Mouse (Mus musculus) liver, embryonic 12.5 days (tissue): ENCODE measurements at regions not wholly inside any gene's neighbourhood (a gene's known extent, or its start where the extent isn't known, plus 50 kb on each side); places are given as distances from the start of the nearest gene placed in this dataset.
A peak's percentile ranks its signal among the peaks of the same experiment; 100 is the strongest.

ENCODE experiments used
- ATAC-seq: fragments of 200-750 bp; cut with Nextera tagmentation; 2 replicates; pipeline ENCODE4 v1.8.0; 2017; ENCODE audit warnings: moderate number of reproducible peaks, mild to moderate bottlenecking, moderate library complexity
- H3K27ac ChIP-seq: fragments of 300-500 bp; sonication (generic); 2 replicates; pipeline ENCODE4 v1.5.1; 2016; ENCODE audit warnings: mild to moderate bottlenecking
- H3K27me3 ChIP-seq: fragments of 300-500 bp; sonication (generic); replicated peaks from 2 replicates; pipeline ENCODE4 v1.6.1; 2016; ENCODE audit warnings: mild to moderate bottlenecking, moderate library complexity
- H3K36me3 ChIP-seq: fragments of 300-500 bp; sonication (generic); 2 replicates; pipeline ENCODE4 v1.6.1; 2016; ENCODE audit warnings: mild to moderate bottlenecking, moderate library complexity
- H3K4me1 ChIP-seq: fragments of 300-500 bp; sonication (generic); 2 replicates; pipeline ENCODE4 v1.6.1; 2016
- H3K4me2 ChIP-seq: fragments of 300-500 bp; sonication (generic); 2 replicates; pipeline ENCODE4 v1.6.1; 2016; ENCODE audit warnings: mild to moderate bottlenecking, moderate library complexity
- H3K4me3 ChIP-seq: fragments of 300-500 bp; sonication (generic); 2 replicates; pipeline ENCODE4 v1.5.1; 2016; ENCODE audit warnings: mild to moderate bottlenecking, moderate library complexity
- H3K9ac ChIP-seq: fragments of 300-500 bp; sonication (generic); 2 replicates; pipeline ENCODE4 v1.6.1; 2016; ENCODE audit warnings: mild to moderate bottlenecking, moderate library complexity
- H3K9me3 ChIP-seq: fragments of 300-500 bp; sonication (generic); replicated peaks from 2 replicates; pipeline ENCODE4 v1.6.1; 2016; ENCODE audit warnings: mild to moderate bottlenecking, moderate library complexity
- WGBS: fragments of 180-500 bp; shearing (Covaris S2); methylation state at CpG from one replicate; pipeline ENCODE4 v1.1.7; 2016; ENCODE audit not compliant: insufficient replicate concordance; 5-methylcytosine and 5-hydroxymethylcytosine counted together

- peak overlapping the region; percentile 68 for H3K4me3 ChIP-seq
- no peaks in the 10 kb centered on the region for H3K36me3 ChIP-seq
- WGBS = 2% methylated on average over 103 of the region's 127 CpGs
- no peak for ATAC-seq
- H3K4me2 ChIP-seq = peak overlapping the region; percentile 97
- H3K27ac ChIP-seq = peak overlapping the region; percentile 25; the same call in 1 of the 2 replicates
- H3K4me1 ChIP-seq = peaks cover 45% of the 10 kb centered on the region
- peak overlapping the region; percentile 63 for H3K9ac ChIP-seq
- H3K27me3 ChIP-seq = peaks cover 83% of the 10 kb centered on the region
- H3K9me3 ChIP-seq = no peaks in the 10 kb centered on the region
Measured at GRCm38 (mm10) chr13:107888571-107889451, 155.4 kb upstream of the Smim15 start.

- peak overlapping the region; percentile 97 for H3K4me2 ChIP-seq
- ATAC-seq = no peak
- H3K27me3 ChIP-seq = peaks cover 77% of the 10 kb centered on the region
- peak overlapping the region; percentile 68 for H3K4me3 ChIP-seq
- H3K9me3 ChIP-seq = no peaks in the 10 kb centered on the region
- under 1% methylated on average over 9 of the region's 9 CpGs for WGBS
- H3K27ac ChIP-seq = no peak overlapping the region
- H3K4me1 ChIP-seq = peaks cover 45% of the 10 kb centered on the region
- peak overlapping the region; percentile 63 for H3K9ac ChIP-seq
- no peaks in the 10 kb centered on the region for H3K36me3 ChIP-seq
Measured at GRCm38 (mm10) chr13:107888231-107888555, 156.1 kb upstream of the Smim15 start.

DNA sequence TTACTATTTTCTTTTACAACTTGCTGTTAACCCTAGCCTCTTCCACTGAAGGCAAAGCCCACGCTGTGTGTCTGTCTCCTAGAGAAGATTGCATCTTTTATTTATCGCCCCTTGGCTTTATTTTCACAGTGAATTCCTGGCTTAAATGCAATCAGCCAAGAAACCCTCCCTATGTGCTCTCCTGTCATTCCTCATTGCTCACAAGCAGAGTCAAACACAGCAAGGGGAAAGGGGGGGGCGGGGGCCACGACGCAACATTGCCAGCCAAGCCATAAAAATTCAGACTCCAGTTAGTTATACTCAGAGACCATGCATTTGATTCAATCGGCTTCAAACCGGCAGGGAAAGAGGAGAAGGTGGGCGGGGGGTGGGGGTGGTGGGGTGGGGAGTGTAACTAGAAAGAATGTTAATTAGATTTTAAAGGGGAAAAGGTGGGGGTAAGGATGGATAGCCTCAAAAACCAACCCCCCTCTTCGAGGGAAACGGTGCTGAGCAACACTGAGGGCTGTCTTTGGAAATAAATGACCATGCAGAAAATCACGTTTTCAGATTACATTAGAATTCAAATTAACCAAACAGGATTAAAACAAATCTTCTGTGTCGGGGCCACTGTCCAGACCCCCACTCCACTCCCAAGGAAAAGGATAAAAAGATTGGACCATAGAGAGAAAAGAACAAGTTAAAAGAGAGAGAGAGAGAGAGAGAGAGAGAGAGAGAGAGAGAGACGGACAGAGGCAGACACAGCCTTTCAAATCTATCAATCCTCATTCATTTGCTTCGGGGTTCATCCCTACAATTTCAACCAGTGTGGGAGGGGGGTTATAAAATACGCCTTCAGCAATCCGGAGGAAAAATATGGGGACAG, 156.6 kb upstream of the Smim15 start:
- Histone ChIP-seq H3K27me3 (peaks cover 71% of the 10 kb centered on the region), H3K4me3 (peak overlapping the region; percentile 68), H3K9me3 (no peaks in the 10 kb centered on the region), H3K27ac (no peak overlapping the region), H3K4me1 (peaks cover 42% of the 10 kb centered on the region), H3K9ac (peak overlapping the region; percentile 63; the same call in 1 of the 2 replicates), H3K4me2 (peak overlapping the region; percentile 97), H3K36me3 (no peaks in the 10 kb centered on the region)
- ATAC-seq = no peak
- WGBS = 8% methylated on average over 16 of the region's 16 CpGs

- Histone ChIP-seq H3K4me2 (no peak overlapping the region), H3K27ac (no peak overlapping the region), H3K4me3 (no peak overlapping the region), H3K4me1 (peaks cover 17% of the 10 kb centered on the region), H3K9me3 (peaks cover 4% of the 10 kb centered on the region; the same call in 1 of the 2 replicates), H3K36me3 (no peaks in the 10 kb centered on the region), H3K27me3 (peaks cover 43% of the 10 kb centered on the region), H3K9ac (no peak overlapping the region)
- 67% methylated on average over 3 of the region's 3 CpGs for WGBS
- ATAC-seq = no peak
Measured at GRCm38 (mm10) chr13:107884836-107885235, 159.4 kb upstream of the Smim15 start.

DNA sequence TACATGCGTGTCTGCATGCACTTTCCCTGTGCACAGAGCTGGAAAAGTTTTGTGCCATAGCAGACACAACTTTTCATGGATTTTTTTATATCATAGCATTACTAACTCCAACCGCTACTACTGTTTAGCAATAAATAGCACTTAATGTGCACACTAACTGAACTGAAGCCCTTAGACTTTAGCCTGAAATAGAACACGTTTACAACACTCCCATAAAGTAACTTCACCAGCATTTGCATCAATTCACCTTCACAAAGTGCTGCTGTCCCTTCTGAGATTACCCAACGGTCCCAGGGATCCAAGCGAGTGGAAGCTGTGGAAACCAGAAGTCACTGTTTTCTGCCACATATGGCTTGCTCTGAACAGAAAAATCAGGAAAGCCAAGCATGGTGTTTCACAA, 161.9 kb upstream of the Smim15 start:
- no peak for ATAC-seq
- H3K9me3 ChIP-seq = peaks cover 4% of the 10 kb centered on the region; the same call in 1 of the 2 replicates
- H3K27ac ChIP-seq = no peak overlapping the region
- H3K4me2 ChIP-seq = no peak overlapping the region
- peaks cover 18% of the 10 kb centered on the region for H3K27me3 ChIP-seq
- H3K4me1 ChIP-seq = 0 out of 2 replicates have a peak, but pooled peaks cover 3% of the 10 kb centered on the region
- no peak overlapping the region for H3K9ac ChIP-seq
- no peak overlapping the region for H3K4me3 ChIP-seq
- 66% methylated on average over 5 of the region's 5 CpGs for WGBS
- H3K36me3 ChIP-seq = no peaks in the 10 kb centered on the region

GRCm38 (mm10) chr13:107880551-107880950, 163.7 kb upstream of the Smim15 start:
- Histone ChIP-seq H3K9me3 (peaks cover 4% of the 10 kb centered on the region; the same call in 1 of the 2 replicates), H3K9ac (no peak overlapping the region), H3K4me1 (no peaks in the 10 kb centered on the region), H3K27ac (no peak overlapping the region), H3K4me2 (no peak overlapping the region), H3K36me3 (no peaks in the 10 kb centered on the region), H3K27me3 (peaks cover 1% of the 10 kb centered on the region; the same call in 1 of the 2 replicates), H3K4me3 (no peak overlapping the region)
- ATAC-seq = no peak
- WGBS = 85% methylated on average over 2 of the region's 2 CpGs

DNA sequence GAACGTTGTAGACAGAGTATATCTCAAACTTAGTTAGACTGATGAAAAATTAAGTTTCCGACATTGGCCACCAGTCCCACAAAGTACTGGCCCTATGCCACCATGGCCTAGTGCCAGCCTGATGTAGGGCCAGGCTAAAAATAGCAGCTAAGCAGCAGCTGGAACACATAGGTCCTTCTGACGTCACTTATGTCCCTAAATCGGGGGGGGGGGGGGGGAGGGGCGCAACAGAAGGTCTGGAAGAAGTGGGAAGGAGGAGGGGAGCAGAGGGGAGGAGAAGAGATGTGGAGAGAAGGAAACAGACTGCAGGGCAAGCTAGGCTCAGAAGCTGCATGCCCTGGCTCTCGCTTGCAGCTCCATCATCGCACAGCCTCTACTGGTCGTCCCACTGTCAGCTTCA, 164.7 kb upstream of the Smim15 start:
- no peaks in the 10 kb centered on the region for H3K36me3 ChIP-seq
- no peaks in the 10 kb centered on the region for H3K27me3 ChIP-seq
- H3K4me3 ChIP-seq = no peak overlapping the region
- H3K27ac ChIP-seq = no peak overlapping the region
- no peak overlapping the region for H3K9ac ChIP-seq
- peaks cover 4% of the 10 kb centered on the region; the same call in 1 of the 2 replicates for H3K9me3 ChIP-seq
- H3K4me2 ChIP-seq = no peak overlapping the region
- WGBS = 65% methylated on average over 7 of the region's 8 CpGs
- no peaks in the 10 kb centered on the region for H3K4me1 ChIP-seq
- no peak for ATAC-seq

GRCm38 (mm10) chr13:107878980-107879379, 165.3 kb upstream of the Smim15 start:
- H3K36me3 ChIP-seq = no peaks in the 10 kb centered on the region
- H3K9ac ChIP-seq = no peak overlapping the region
- 64% methylated on average over 3 of the region's 3 CpGs for WGBS
- H3K9me3 ChIP-seq = peaks cover 4% of the 10 kb centered on the region; the same call in 1 of the 2 replicates
- no peak overlapping the region for H3K27ac ChIP-seq
- H3K4me3 ChIP-seq = no peak overlapping the region
- no peaks in the 10 kb centered on the region for H3K4me1 ChIP-seq
- H3K27me3 ChIP-seq = no peaks in the 10 kb centered on the region
- H3K4me2 ChIP-seq = no peak overlapping the region
- no peak for ATAC-seq

DNA sequence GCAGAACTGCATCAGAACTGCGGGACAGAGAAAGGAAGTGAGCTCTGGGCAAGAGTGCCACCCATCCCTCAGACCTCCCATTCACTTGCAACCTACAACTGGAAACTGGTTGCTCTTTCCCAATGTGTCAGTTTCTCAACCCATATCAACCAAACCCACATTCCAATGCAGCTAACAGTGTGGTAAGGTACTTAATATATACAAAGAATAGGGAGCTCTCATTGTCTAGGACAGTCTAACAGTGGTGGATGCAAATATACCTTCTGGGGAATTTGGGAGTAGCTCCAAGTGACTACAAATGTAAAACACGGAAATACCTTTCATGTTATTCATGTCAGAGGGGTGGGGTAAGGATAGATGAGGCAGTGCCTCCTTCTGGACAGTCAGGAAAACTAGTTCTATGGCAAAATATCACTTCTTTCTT, 171.0 kb upstream of the Smim15 start:
- no peak overlapping the region for H3K4me3 ChIP-seq
- peaks cover 4% of the 10 kb centered on the region; the same call in 1 of the 2 replicates for H3K4me1 ChIP-seq
- H3K27ac ChIP-seq = no peak overlapping the region
- H3K36me3 ChIP-seq = no peaks in the 10 kb centered on the region
- no peak overlapping the region for H3K4me2 ChIP-seq
- WGBS = 40% methylated on average over 2 of the region's 2 CpGs
- ATAC-seq = no peak
- no peak overlapping the region for H3K9ac ChIP-seq
- no peaks in the 10 kb centered on the region for H3K27me3 ChIP-seq
- no peaks in the 10 kb centered on the region for H3K9me3 ChIP-seq

- ATAC-seq = no peak
- H3K4me3 ChIP-seq = no peak overlapping the region
Measured at GRCm38 (mm10) chr13:107872574-107872973, 171.7 kb upstream of the Smim15 start.

DNA sequence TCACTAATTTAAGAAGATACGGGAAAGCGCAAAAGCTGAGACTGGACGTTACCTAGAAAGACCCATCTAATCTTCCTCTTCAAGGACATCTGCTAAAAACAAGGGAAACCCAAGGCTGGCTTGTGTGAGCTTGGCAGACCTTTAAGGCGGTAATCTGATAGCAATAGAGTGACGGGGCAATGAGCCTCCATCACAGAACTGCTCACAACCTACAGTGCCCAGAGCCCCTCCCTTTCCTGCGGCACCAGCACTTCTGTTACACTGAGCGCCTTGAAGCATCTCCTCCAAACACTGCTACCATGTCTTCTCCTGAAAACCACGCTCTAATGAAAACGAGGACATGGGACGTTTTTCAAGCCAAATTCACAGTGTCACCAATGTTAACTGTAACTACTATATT, 172.1 kb upstream of the Smim15 start:
- Histone ChIP-seq H3K4me1 (peaks cover 4% of the 10 kb centered on the region; the same call in 1 of the 2 replicates), H3K27ac (no peak overlapping the region), H3K9me3 (no peaks in the 10 kb centered on the region), H3K27me3 (no peaks in the 10 kb centered on the region), H3K4me3 (no peak overlapping the region), H3K9ac (no peak overlapping the region), H3K36me3 (no peaks in the 10 kb centered on the region), H3K4me2 (no peak overlapping the region)
- no peak for ATAC-seq
- 69% methylated on average over 10 of the region's 10 CpGs for WGBS

More at GRCm38 (mm10) chr13:107872574-107872973, 171.7 kb upstream of the Smim15 start:
- no peak overlapping the region for H3K27ac ChIP-seq
- H3K27me3 ChIP-seq = no peaks in the 10 kb centered on the region
- WGBS = 68% methylated on average over 8 of the region's 8 CpGs
- H3K9ac ChIP-seq = no peak overlapping the region
- no peak overlapping the region for H3K4me2 ChIP-seq
- H3K4me1 ChIP-seq = peaks cover 4% of the 10 kb centered on the region; the same call in 1 of the 2 replicates
- no peaks in the 10 kb centered on the region for H3K36me3 ChIP-seq
- H3K9me3 ChIP-seq = no peaks in the 10 kb centered on the region

- Histone ChIP-seq H3K27me3 (no peaks in the 10 kb centered on the region), H3K36me3 (no peaks in the 10 kb centered on the region), H3K27ac (no peak overlapping the region), H3K9me3 (no peaks in the 10 kb centered on the region), H3K4me2 (no peak overlapping the region), H3K9ac (no peak overlapping the region), H3K4me1 (peaks cover 4% of the 10 kb centered on the region; the same call in 1 of the 2 replicates), H3K4me3 (no peak overlapping the region)
- 50% methylated on average over 7 of the region's 7 CpGs for WGBS
- no peak for ATAC-seq
Measured at GRCm38 (mm10) chr13:107868906-107869305, 175.3 kb upstream of the Smim15 start.
